Mouse (Mus musculus) neutrophil, adult 5-6 weeks (primary cell): ENCODE data around the gene Tmem82. TPM values are rescaled to one million over a fixed set of nuclear protein-coding genes. Genes with fewer than 3 reads are reported as not detected.

Source experiments
- ATAC-seq: fragments of 151-379, 151-347 bp; 2 replicates; pipeline ENCODE4 v1.8.0; 2017; ENCODE audit warnings: mild to moderate bottlenecking, moderate TSS enrichment; ENCODE audit not compliant: insufficient number of reproducible peaks, poor library complexity, low FRiP score, severe bottlenecking; ENCODE audit errors: extremely low read depth
- total RNA-seq: library from RNA; stranded (forward); fragments of 200-1000 nt; gene quantifications from 2 replicates; pipeline ENCODE4 v1.2.3, GENCODE M21; 2017

The Tmem82 gene
- total RNA-seq, 1 experiment from 2014 or later, result not detected

DNA sequence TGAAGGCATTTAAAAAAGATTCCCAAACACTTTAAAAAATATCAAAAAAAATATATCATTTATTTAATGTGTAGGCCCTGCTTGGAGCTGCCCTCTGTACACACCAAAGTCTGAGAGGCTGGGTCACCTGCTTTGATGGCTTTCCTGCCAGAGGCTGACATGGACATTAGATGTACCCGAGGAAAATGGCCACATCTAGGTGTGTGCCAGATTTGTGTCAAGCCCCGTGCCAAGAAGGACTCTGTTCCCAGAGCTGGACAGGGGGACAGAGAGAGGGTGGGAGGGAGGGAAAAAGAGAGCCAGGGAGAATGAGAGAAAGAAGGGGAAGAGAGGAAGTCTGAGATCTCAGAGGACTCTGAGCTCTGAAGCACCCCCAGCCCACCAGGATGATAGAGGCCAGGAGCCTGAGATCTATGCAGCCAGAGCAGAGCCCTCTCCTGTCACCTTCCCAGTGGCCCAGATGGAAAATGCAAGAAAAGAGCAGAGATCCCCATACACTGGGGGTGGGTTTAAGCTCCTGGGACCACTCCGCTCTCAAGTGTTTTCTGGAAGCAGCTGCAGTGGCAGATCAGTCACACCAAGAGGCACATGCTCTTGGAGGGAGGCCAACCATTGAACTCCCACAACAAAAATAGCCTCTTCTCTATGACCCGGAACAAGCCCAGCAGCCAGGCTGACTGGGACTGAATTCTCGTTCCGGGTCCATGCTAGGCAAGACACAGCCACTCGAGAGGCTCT is 24.9 kb upstream of the Tmem82 start:
- no peak for ATAC-seq

DNA sequence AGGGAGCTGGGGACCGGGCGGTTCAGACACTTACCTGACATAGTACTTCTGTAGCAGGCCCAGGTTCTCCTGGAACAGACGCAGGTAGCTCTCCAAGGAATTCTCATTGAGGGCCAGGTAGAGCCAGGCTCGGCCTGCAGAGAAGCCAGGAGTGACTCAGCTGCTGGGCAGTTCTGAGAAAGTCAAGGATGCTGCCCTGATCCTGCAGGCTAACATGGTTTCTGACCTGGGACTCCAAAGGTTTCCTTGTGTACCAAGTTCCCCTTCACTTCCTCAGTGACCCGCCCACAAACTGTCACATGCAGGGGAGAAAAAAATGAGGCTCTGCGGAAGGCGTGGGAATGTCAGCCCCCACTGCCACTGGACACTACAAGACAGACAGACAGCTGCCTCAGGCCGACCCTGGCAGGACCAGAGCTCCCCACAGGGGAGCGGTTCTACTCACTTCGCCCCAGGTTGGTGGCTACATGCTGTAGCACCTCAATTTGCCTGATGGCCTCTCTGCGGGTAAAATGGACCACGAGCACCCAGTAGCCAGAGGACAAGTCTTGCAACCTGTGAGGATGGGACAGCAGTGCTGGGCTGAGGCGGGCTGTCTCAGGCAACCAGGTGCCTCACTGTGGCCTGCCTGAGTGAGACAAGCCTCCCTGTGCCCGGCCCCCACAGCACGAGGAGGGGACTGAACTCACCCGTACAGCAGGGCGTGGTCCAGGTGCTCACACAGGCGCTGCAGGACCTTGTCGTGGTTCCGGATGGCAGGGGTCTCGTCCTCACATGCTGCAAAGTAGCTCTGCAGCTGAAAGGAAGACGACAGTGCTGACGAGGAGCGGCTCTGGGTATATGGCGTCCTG is 23.8 kb upstream of the Tmem82 start:
- ATAC-seq, result no peak

DNA sequence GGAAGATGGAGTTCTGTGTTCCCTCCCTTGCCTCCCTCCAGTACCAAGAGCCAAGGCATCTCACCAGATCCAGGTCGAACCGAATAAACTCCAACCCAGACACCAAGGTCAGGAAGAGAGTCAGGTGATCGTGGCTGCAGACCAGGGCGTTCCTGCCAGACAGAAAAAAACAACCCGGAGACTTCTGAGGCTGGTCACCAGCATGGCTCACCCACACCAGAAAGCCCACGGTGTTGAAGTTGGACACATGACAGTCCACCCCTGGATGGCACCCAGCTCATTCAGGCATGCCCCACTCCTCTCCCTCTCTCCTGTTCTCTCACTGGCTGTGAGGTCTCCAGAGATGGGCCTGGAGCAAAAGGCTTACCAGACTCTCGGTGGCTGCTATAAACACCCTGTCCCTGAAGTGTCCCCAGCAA is 22.9 kb upstream of the Tmem82 start:
- no peak for ATAC-seq

DNA sequence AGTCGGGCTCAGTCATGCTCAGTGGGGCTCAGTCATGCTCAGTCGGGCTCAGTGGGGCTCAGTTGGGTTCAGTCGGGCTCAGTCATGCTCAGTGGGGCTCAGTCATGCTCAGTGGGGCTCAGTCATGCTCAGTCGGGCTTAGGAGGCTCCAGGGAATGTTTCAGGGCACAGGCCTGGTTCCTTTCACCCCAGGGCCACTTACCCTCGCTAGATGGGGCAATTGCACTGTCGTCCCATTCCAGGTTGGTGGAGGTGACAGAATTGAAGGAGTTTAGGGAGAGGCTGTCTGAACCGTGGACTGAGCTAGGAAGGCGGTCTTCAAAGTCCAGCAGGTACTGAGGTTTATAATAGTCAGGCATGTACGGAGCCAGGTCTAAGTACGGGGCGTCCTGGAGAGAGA is 21.0 kb upstream of the Tmem82 start:
- no peak for ATAC-seq

DNA sequence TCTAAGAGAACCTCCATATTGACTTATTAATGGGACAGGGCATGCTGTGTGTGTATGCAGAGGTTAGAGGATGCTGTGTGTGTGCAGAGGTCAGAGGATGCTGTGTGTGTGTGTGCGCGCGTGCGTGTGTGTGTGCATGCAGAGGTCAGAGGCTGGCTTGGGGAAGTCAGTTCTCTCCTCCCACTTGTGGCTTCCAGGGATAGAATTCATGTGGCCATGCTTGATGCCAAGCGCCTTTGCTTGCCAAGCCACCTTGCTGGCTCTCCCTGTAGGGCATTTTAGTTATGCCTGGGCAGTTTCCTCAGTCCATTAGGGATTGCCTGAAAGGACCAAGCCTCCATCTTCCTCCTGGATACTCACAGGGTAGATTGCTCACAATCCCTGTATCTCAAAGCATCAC is 18.3 kb upstream of the Tmem82 start:
- ATAC-seq, result no peak

DNA sequence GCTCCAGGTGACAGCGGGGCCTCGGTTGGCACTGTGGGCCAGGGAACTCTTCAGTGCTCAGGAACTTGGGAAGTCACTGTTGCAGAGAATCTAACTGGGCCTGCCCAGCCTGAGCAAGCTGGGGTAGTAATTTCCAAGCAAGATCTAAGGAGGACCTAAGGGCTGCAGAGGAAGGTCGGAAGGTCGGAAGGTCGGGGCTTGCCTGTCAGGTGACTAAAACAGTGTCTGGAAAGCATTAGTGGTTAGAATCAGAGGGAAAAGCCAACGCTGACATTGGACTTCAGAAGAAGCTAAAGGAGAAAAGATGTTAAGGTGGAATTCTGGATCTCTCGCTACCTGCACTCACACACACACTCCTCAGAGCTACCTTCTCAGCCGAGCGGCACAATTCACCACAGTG is 17.6 kb upstream of the Tmem82 start:
- no peak for ATAC-seq

DNA sequence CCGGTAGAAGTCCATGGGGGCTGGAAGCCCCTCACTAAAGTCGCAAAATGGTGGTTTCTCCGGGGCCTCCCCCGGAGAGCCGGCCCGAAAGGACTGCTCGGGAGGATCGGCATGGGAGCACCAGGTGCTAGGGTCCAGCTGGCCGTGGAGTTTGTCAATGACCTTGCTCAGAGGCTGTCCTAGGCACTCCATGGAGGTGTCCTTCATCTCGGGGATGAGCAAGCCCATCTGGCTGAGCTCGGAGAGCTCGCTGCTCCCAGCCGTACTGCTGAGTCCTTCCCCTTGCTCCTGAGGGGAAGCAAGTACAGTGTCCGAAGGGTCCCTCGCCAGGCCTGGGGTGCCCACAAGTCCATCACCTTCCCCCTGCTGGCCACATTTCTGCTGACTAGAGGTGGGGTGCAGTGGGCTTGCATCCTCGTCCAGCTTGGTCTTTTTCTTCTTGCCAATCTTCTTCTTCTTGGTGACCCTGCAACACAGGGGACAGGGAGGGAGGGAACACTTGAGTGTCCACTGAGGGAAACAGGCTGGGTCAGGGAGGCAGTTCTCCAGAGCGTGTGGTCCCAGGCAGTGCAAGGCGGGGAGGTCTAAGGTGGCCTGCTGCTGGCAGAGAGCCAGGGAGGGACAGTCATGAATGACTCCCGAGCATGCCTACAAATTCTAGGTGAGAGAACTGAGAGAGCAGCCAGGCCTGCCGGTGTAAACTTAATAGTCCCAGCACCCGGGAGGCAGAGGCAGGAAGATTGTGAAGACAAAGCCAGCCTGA is 13.9 kb upstream of the Tmem82 start:
- no peak for ATAC-seq

DNA sequence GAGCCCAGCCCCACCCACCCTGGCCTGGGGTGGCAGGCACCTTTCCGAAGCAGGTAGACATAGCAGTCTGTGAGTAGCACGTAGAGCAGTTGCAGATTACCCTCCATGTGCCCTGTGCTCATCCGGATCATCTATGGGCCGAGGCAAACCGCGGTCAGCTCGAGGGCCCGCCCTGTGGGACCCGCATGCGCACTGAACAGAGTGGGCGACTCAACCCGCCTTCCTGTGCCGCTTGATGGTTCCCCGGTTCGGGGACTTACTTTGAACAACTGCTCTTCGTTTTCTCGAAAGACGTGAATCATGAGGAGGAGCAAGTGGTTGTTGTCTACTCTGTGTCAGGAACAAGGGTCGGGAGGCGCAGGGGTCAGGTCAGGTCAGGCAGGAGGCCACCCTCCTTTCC is 12.8 kb upstream of the Tmem82 start:
- no peak for ATAC-seq

DNA sequence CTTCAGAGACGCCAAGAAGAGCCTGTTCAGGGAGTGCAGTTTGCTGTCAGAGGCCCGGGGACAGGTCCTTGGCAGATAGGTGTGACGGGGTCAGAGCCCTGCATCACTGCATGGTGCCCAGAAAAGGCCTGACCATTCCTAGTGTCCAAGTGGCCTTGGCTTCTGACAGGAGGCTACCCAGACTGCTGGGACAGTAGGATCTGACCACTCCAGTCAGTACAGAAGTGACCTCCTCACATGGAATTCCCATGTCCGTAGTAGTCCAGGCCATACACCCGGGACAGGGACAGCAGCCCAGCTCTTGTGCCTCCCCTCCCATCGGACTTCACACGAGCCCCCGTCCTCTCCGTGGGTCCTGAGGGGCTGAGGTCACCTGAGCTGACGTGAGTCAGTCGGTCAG is 11.6 kb upstream of the Tmem82 start:
- ATAC-seq, result no peak

DNA sequence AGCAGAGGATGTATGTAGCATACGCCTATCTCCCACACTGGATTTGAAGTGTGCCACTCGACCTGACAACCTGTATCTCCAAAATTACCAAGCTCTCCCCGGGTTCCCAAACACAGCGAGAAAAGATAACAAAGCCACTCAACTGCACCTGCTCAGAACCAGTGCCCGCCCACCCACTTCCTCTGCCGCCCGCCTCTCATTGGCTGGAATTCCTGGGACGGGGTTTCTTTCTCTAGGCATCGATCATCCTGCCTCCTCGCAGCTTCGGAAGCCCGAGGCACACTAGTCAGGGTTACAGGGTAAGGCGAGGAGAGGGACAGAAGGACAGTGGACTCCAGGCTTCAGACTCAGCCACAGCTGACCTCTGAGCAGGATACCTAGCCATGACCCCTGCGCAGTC is 10.2 kb upstream of the Tmem82 start:
- no peak for ATAC-seq

DNA sequence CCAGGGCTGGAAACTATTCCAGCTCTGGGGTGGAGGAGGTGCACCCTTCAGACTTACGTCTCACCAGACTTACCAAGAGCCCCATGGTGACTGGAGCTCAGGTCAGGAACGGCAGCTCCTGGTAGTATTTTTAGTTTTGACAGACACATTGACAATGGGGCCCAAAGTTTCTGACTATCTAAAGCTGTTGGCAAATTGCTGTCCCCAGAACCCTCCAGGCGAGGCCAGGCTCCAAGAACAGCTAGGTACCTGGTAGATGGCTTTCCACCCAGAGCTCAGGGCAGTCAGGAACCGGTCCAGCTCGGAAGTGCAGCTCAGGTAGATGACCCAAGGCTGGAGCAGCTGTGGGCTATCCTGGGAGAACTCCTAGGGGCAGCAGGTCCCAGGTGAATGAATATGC is 9.1 kb upstream of the Tmem82 start:
- ATAC-seq, result no peak

DNA sequence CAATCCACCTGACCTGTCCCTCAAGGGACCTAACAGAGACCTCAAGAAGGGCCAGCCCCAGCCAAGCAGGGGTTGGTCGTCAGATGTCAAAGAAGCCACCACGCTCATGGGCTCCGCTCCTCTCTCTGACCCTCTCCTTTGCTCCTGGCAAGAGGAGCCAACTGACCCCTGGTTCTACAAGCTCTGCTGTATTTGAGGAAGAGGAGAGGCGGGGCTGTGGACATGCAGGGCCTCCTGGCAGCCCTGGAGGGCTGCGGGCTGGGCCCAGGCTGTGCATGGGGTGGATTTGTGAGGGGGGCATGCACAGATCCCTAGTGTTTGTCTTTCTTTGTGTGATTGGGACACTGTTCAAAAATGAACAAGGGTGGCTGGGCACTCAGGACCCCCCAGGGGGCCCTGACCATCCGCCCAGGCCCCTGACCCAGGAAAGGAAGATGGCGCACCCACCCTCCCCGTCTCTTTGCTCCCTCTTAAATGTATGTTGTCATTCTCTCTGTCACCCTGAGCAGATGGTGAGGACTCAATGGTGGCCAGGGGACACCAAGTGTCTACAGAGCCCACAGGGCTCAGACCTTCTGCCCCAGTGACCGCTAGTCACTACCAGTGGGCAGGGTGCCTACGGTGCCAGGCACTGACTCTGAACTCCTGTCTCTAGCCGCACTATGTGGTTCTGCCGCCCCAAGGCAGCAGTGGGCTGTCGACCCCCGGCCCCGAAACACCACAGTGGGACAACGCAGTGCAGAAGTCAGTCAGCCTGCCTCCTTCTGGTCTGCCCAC is 7.5 kb upstream of the Tmem82 start:
- no peak for ATAC-seq

DNA sequence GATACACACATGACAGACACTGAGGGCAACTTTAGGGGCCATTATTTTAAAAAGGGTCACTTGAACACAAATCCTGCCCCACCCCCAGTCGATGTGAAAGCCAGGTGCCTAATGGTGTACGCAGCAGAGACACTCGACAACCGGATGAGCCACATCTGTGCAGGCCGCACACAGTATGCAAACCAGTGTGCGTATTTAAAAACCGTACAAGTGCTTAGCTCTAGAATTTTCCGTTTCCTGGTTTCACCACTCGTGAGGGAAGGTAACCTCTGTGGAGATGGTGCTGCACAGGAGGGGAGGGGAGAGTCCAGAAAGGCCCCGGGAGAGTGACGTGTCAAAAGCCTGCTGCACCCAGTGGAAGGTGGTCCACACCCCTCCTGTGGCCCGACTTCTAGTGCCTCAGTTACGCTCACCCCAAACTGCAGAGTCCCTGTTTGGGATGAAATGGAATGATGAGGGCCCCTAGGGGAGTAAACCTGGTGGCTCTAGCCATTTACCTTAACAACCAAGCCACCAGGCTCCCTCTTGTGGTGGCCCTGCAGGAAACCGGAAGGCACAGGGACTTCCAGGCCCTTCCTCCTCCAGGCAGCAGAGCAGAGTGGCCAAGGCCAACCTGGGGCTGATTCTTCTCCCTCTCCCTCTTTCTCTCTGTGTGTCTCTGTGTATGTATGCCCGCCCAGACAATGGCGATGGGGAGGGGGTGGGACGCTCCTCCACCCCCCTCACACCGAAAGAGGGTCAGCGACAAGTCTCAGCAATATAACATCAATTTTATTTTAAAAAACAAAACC is 6.7 kb upstream of the Tmem82 start:
- 0 out of 2 replicates have a peak, but pooled peaks have one; percentile 16 for ATAC-seq

DNA sequence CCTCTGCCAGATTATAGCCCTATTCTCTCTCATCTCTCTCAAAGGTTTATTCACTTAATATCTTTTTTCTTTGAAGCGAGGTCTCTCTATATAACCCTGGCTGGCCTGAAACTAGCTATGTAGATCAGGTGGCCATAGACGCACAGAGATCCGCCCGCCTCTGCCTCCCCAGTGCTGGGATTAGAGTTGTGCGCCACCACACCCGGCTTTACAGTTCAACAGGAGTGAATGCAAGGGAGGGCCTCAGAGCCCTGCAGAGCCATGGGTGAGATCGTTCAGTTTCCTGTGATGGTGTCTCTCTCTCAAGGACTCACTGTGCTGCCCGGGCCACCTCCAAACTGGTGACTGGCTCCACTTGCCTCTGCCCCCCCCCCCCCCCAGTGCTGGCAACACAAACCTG is 5.7 kb upstream of the Tmem82 start:
- ATAC-seq, result no peak

DNA sequence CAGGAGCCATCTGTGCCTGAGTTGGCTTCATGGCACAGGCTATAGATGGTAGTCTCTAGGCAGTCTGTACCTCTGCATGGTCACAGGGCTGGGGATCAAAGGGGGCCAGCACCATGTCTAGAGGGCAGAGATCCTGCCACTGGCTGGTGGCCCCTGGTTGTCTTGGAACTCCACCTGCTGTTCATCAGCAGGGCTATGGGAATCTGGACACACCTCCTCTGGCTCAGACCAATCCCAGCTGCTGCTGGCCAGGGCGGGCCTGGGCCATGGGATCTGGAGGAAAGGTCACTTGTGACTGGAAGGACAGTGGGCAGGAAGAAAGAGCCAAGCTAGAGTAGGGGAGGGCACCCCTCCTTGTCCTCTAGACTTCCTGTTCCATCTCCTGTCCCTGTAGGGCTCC is 5.2 kb upstream of the Tmem82 start, which contains the start of gene Slc25a34:
Slc25a34 (minus strand) TSS at position 156 of the 400 bp plus-strand sequence.
- no peak for ATAC-seq

DNA sequence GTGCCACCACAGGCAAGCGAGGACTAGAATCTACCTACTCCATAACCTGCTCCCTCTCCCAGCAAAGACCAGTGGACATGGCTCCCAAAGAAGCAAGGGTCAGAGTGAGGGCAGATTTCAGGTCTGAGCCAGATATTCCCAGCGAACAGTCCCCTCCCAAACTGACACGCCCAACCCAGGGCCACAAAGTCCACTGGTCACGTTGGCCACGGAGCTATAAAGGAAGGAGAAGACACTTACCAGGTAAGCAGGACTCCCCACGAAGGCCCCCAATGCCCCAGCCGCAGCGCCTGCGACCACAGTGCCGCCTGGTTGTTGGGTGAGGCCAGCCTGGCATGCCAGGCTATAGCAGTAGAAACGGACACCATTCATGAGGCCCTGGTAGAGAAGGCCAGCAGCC is 4.6 kb upstream of the Tmem82 start:
- no peak for ATAC-seq

DNA sequence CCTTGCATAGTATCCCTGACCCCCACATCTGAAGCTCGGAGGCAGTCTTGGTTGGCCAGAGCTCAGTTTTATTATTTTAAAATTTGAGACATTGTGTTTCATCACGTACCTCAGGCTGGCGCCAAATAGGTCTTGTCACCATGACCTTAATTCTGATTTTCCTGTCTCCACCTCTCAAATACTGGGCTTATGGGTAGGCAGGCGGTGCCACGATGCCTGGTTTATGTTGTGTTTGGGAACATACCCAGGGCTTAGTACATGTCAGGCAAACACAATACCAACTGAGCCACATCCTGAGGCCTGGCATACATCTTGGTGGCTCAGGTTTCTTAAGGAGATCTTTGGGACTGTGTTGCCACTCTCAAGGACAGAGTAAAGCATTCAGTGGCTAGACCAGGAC is 4.1 kb upstream of the Tmem82 start:
- no peak for ATAC-seq

DNA sequence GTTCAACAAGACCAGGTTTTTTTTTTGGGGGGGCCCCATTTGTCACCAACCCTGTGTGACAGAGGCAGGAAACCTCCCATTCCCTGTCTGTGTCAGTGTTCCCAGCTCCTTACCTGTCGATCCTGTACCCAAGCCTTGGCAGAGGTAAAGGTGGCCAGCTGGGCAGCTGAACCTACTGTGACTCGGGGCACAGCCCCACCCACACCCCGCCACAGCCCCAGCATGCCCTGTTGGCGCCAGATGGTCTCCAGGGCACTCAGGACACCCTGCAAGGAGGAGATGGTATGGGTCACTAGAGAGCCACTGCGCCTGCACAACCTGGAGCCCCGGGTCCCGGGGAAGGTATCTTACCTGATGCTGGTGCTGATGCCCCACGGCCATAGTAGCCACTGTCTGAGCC is 3.7 kb upstream of the Tmem82 start:
- no peak for ATAC-seq
